Mouse (Mus musculus) thymus, postnatal 4 days (tissue): ENCODE measurements around the gene Zfp317.
"Not testable (repeated sequence)": the region's sequence is repeated elsewhere in the genome, so short reads cannot be mapped to it uniquely, and the experiment has no call there.

Experiments
- DNase-seq: peaks from one replicate; pipeline ENCODE4 v3.0.0; 2021

Zfp317 gene

GRCm38 (mm10) chr9:19621843-19622822 lies at the start of gene Zfp317:
TSS of gene Zfp317 (plus strand) at chr9:19622102.
- peak; percentile 79 for DNase-seq

DNA sequence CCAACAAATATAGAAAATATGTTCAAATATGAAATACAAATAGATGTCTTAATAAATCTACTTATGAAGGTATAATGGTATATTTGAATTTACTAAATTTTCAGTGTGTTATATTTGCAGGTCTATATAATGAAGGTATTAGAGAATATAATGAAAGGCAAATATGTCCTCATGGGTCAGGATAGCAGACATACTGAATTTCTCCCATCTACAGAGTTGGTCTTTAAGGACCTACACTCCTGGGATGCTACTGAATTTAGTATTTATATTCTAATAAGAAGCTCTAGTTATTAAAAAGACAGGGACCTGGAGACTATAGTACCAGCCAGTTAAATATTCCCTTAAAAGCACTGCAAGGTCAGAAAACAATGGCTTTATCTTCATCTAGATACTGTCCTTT lies 39.6 kb upstream of the Zfp317 start, which contains the start of gene Olfr855:
Gene Olfr855 (plus strand): TSS at position 301 of the 400 bp plus-strand sequence.
- DNase-seq = no peak

DNA sequence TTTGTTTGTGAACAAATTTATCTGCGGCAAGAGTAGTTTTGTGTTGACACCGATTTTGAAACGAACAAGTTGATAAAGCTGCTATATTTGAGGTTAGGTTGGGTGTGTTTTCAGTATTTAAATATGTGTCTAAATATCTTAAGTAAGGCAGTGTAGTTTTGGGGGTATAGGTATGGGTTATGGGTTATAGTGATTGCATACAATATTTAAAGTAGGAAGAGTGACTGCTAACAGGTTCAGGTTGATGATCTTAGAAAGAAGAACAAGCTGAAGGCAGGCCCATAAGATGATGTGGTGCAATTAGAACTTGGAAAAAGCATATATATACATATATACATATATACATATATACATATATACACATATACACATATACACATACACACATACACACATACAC lies 605 bp upstream of the Zfp317 start:
- DNase-seq = no peak

DNA sequence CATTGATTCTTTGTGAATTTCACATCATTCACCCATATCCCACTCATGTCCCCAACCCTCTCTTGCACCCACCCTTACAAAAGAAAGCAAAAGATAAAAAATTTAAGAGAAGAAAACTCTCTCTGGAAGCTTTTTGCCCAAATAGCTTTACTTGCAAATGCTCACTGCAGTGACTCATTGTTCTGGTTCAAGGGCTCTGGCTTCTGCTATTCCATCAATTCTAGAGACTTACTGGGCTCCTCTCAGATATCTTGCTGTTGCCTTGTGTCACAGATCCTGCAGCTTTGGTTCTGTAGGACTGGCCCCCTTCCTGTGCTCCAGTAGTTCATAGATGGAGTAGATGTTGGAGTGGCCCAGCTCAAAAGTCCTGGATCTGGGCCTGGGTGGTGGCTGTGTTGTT lies 7.7 kb downstream of the Zfp317 start:
- no peak for DNase-seq

GRCm38 (mm10) chr9:19645193-19645592 lies 23.3 kb downstream of the Zfp317 start:
- DNase-seq = no peak

GRCm38 (mm10) chr9:19690281-19690680 lies 68.4 kb downstream of the Zfp317 start:
- DNase-seq = no peak

- DNase-seq = no peak
Observed at GRCm38 (mm10) chr9:19691426-19691825, 69.5 kb downstream of the Zfp317 start.

DNA sequence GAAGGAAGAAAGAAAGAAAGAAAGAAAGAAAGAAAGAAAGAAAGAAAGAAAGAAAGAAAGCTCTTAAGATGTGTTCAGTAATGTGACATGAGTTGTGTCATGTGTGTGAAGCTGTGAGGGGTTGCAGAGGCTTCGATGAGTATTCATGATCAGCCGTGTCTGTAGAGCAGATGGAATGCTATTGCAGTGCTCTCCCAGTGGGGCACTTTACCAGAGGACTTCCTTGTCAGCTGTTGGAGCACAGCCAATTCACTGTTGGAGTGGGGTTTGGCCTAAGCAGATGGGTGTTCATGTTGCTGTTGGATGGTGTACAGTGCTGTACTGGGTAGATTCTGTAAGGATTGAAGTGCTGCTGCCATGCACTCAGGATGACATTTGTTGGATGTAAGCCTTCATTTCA lies 70.5 kb downstream of the Zfp317 start:
- no peak for DNase-seq

DNA sequence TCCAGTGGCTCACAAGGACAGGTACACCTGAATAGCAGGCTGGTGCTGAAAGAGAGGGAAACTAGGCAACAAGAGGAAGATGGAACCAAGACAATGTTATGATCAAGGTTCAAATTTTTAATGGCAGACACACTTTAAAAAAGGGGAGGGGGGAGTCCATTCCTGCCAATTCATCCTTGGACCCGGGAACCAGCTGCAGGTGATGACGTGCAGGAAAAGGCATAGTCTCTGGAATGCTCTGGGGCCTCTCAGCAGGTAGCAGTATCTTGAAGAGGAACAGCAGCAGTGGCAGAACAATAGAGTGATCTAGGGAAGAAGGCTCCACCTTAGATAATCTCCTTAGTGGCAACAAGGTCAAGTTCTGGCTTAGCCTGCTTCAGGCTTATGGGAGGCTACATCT lies 72.4 kb downstream of the Zfp317 start:
- not testable (repeated sequence) for DNase-seq

DNA sequence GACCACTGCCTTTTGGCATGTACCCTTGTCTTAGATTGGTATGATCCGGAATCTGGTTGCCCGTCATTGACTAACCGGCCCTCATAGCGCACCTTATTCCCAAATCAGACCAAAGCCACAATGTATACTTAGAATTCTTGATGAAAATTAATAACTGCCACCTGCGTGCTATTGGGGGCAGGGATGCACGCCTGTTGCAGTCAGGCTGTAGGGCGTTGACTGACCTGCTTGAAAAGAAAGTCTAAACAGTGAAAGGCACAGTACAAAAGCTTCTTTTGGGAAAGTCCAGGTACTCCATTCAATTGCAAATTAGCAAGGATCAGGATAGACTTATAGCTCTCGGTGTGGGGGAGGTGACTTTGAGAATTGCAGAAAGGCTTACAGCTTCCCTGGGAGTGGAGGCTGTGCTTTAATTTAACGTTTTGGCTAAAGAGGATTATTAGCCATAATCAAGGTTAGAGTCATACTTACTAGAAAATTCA lies 73.0 kb downstream of the Zfp317 start:
- DNase-seq = not testable (repeated sequence)
